Mouse (Mus musculus): Measurements from ENCODE around the gene Fam155a. TPM values are rescaled to one million over a fixed set of nuclear protein-coding genes. Genes with fewer than 3 reads are reported as not detected.

The Fam155a gene
- polyA plus RNA-seq, 1 experiment from 2014 or later, result 0.89 TPM

GRCm38 (mm10) chr8:9461111-9461510 lies 309.9 kb downstream of the Fam155a start:
- Histone ChIP-seq H3K9ac (no peak overlapping the region), H3K36me3 (no peaks in the 10 kb centered on the region), H3K4me3 (no peak overlapping the region), H3K9me3 (no peaks in the 10 kb centered on the region), H3K4me2 (replicated peaks) (no peak overlapping the region), H3K27me3 (no peaks in the 10 kb centered on the region), H3K4me1 (no peaks in the 10 kb centered on the region), H3K27ac (no peak overlapping the region)
- ATAC-seq (ENCODE audit: low FRiP score, low read depth), result no peak
- WGBS, result 56% methylated on average over 3 of the region's 4 CpGs

GRCm38 (mm10) chr8:9460707-9461106 lies 310.3 kb downstream of the Fam155a start:
- Histone ChIP-seq H3K9ac (no peak overlapping the region), H3K36me3 (no peaks in the 10 kb centered on the region), H3K4me1 (no peaks in the 10 kb centered on the region), H3K27me3 (no peaks in the 10 kb centered on the region), H3K27ac (no peak overlapping the region), H3K4me2 (replicated peaks) (no peak overlapping the region), H3K4me3 (no peak overlapping the region), H3K9me3 (no peaks in the 10 kb centered on the region)
- 80% methylated on average over 2 of the region's 2 CpGs for WGBS
- ATAC-seq (ENCODE audit: low FRiP score, low read depth), result no peak

GRCm38 (mm10) chr8:9458614-9459013 lies 312.3 kb downstream of the Fam155a start:
- 42% methylated on average over 11 of the region's 11 CpGs for WGBS
- no peak for ATAC-seq (ENCODE audit: low FRiP score, low read depth)
- no peak overlapping the region for H3K4me2 ChIP-seq (replicated peaks)
- no peak overlapping the region for H3K4me3 ChIP-seq
- no peaks in the 10 kb centered on the region for H3K9me3 ChIP-seq
- no peaks in the 10 kb centered on the region for H3K36me3 ChIP-seq
- H3K27ac ChIP-seq, result no peak overlapping the region
- H3K27me3 ChIP-seq, result no peaks in the 10 kb centered on the region
- H3K4me1 ChIP-seq, result no peaks in the 10 kb centered on the region
- no peak overlapping the region for H3K9ac ChIP-seq

- no peaks in the 10 kb centered on the region for H3K36me3 ChIP-seq
- no peaks in the 10 kb centered on the region for H3K4me1 ChIP-seq
- H3K9ac ChIP-seq, result no peak overlapping the region
- no peak overlapping the region for H3K4me2 ChIP-seq (replicated peaks)
- H3K4me3 ChIP-seq, result no peak overlapping the region
- no peak overlapping the region for H3K27ac ChIP-seq
- no peaks in the 10 kb centered on the region for H3K9me3 ChIP-seq
- H3K27me3 ChIP-seq, result no peaks in the 10 kb centered on the region
- WGBS, result 68% methylated on average over 4 of the region's 4 CpGs
- no peak for ATAC-seq (ENCODE audit: low FRiP score, low read depth)
Observed at GRCm38 (mm10) chr8:9455138-9455537, 315.8 kb downstream of the Fam155a start.

- ATAC-seq (ENCODE audit: low FRiP score, low read depth), result no peak
- WGBS, result 87% methylated on average over 5 of the region's 5 CpGs
Observed at GRCm38 (mm10) chr8:9453742-9454141, 317.2 kb downstream of the Fam155a start.

GRCm38 (mm10) chr8:9451543-9451942 lies 319.4 kb downstream of the Fam155a start:
- Histone ChIP-seq H3K4me2 (replicated peaks) (no peak overlapping the region), H3K9me3 (no peaks in the 10 kb centered on the region), H3K4me1 (no peaks in the 10 kb centered on the region), H3K9ac (no peak overlapping the region), H3K4me3 (no peak overlapping the region), H3K36me3 (no peaks in the 10 kb centered on the region), H3K27me3 (no peaks in the 10 kb centered on the region), H3K27ac (no peak overlapping the region)
- WGBS, result 60% methylated on average over 4 of the region's 4 CpGs
- no peak for ATAC-seq (ENCODE audit: low FRiP score, low read depth)

More at GRCm38 (mm10) chr8:9453742-9454141, 317.2 kb downstream of the Fam155a start:
- Histone ChIP-seq H3K27ac (no peak overlapping the region), H3K9me3 (no peaks in the 10 kb centered on the region), H3K4me3 (no peak overlapping the region), H3K4me1 (no peaks in the 10 kb centered on the region), H3K36me3 (no peaks in the 10 kb centered on the region), H3K4me2 (replicated peaks) (no peak overlapping the region), H3K27me3 (no peaks in the 10 kb centered on the region), H3K9ac (no peak overlapping the region)

GRCm38 (mm10) chr8:9448613-9449012 lies 322.3 kb downstream of the Fam155a start:
- Histone ChIP-seq H3K4me3 (no peak overlapping the region), H3K27ac (no peak overlapping the region), H3K9ac (no peak overlapping the region), H3K36me3 (no peaks in the 10 kb centered on the region), H3K4me2 (replicated peaks) (no peak overlapping the region), H3K4me1 (no peaks in the 10 kb centered on the region), H3K9me3 (no peaks in the 10 kb centered on the region), H3K27me3 (no peaks in the 10 kb centered on the region)
- ATAC-seq (ENCODE audit: low FRiP score, low read depth), result no peak
- 63% methylated on average over 7 of the region's 7 CpGs for WGBS

GRCm38 (mm10) chr8:9437822-9438221 lies 333.1 kb downstream of the Fam155a start:
- Histone ChIP-seq H3K27me3 (no peaks in the 10 kb centered on the region), H3K4me3 (no peak overlapping the region), H3K9ac (no peak overlapping the region), H3K36me3 (no peaks in the 10 kb centered on the region), H3K4me1 (no peaks in the 10 kb centered on the region), H3K4me2 (replicated peaks) (no peak overlapping the region), H3K27ac (no peak overlapping the region), H3K9me3 (no peaks in the 10 kb centered on the region)
- WGBS, result 81% methylated on average over 4 of the region's 4 CpGs
- no peak for ATAC-seq (ENCODE audit: low FRiP score, low read depth)

GRCm38 (mm10) chr8:9435501-9435900 lies 335.5 kb downstream of the Fam155a start:
- no peaks in the 10 kb centered on the region for H3K9me3 ChIP-seq
- 50% methylated on average over 10 of the region's 10 CpGs for WGBS
- no peaks in the 10 kb centered on the region for H3K36me3 ChIP-seq
- no peaks in the 10 kb centered on the region for H3K4me1 ChIP-seq
- ATAC-seq (ENCODE audit: low FRiP score, low read depth), result no peak
- no peak overlapping the region for H3K4me3 ChIP-seq
- H3K4me2 ChIP-seq (replicated peaks), result no peak overlapping the region
- H3K27me3 ChIP-seq, result no peaks in the 10 kb centered on the region
- H3K9ac ChIP-seq, result no peak overlapping the region
- no peak overlapping the region for H3K27ac ChIP-seq

- 83% methylated on average over 11 of the region's 11 CpGs for WGBS
- no peak for ATAC-seq (ENCODE audit: low FRiP score, low read depth)
- H3K4me2 ChIP-seq (replicated peaks), result no peak overlapping the region
- H3K9ac ChIP-seq, result no peak overlapping the region
- no peaks in the 10 kb centered on the region for H3K27me3 ChIP-seq
- no peaks in the 10 kb centered on the region for H3K9me3 ChIP-seq
- H3K27ac ChIP-seq, result no peak overlapping the region
- peaks cover 4% of the 10 kb centered on the region; the same call in 1 of the 2 replicates for H3K4me1 ChIP-seq
- no peaks in the 10 kb centered on the region for H3K36me3 ChIP-seq
- H3K4me3 ChIP-seq, result no peak overlapping the region
Observed at GRCm38 (mm10) chr8:9432635-9433372, 338.2 kb downstream of the Fam155a start.

GRCm38 (mm10) chr8:9428846-9429245 lies 342.1 kb downstream of the Fam155a start:
- no peaks in the 10 kb centered on the region for H3K36me3 ChIP-seq
- H3K4me1 ChIP-seq, result peaks cover 4% of the 10 kb centered on the region; the same call in 1 of the 2 replicates
- H3K9ac ChIP-seq, result no peak overlapping the region
- H3K4me3 ChIP-seq, result no peak overlapping the region
- H3K27me3 ChIP-seq, result no peaks in the 10 kb centered on the region
- 51% methylated on average over 4 of the region's 4 CpGs for WGBS
- H3K9me3 ChIP-seq, result no peaks in the 10 kb centered on the region
- no peak overlapping the region for H3K27ac ChIP-seq
- no peak for ATAC-seq (ENCODE audit: low FRiP score, low read depth)
- H3K4me2 ChIP-seq (replicated peaks), result no peak overlapping the region

GRCm38 (mm10) chr8:9424069-9424468 lies 346.9 kb downstream of the Fam155a start:
- no peak overlapping the region for H3K27ac ChIP-seq
- H3K9ac ChIP-seq, result no peak overlapping the region
- H3K4me3 ChIP-seq, result no peak overlapping the region
- H3K4me2 ChIP-seq (replicated peaks), result no peak overlapping the region
- ATAC-seq (ENCODE audit: low FRiP score, low read depth), result no peak
- WGBS, result 66% methylated on average over 2 of the region's 2 CpGs
- H3K36me3 ChIP-seq, result no peaks in the 10 kb centered on the region
- H3K4me1 ChIP-seq, result peaks cover 4% of the 10 kb centered on the region; the same call in 1 of the 2 replicates
- H3K9me3 ChIP-seq, result no peaks in the 10 kb centered on the region
- no peaks in the 10 kb centered on the region for H3K27me3 ChIP-seq

- ATAC-seq (ENCODE audit: low FRiP score, low read depth), result no peak
- WGBS, result 68% methylated on average over 5 of the region's 5 CpGs
- H3K4me3 ChIP-seq, result no peak overlapping the region
- H3K9ac ChIP-seq, result no peak overlapping the region
- H3K27me3 ChIP-seq, result no peaks in the 10 kb centered on the region
- H3K4me2 ChIP-seq (replicated peaks), result no peak overlapping the region
- no peaks in the 10 kb centered on the region for H3K9me3 ChIP-seq
- no peaks in the 10 kb centered on the region for H3K36me3 ChIP-seq
- no peak overlapping the region for H3K27ac ChIP-seq
- H3K4me1 ChIP-seq, result peaks cover 1% of the 10 kb centered on the region; the same call in 1 of the 2 replicates
Observed at GRCm38 (mm10) chr8:9423590-9423989, 347.4 kb downstream of the Fam155a start.

All from limb, embryonic 13.5 days (tissue).